Mouse (Mus musculus) left cerebral cortex, postnatal 25 days (tissue): ENCODE measurements around the gene Cdk7. TPM values are rescaled to one million over a fixed set of nuclear protein-coding genes. Genes with fewer than 3 reads are reported as not detected.
"Not testable (repeated sequence)": the region's sequence is repeated elsewhere in the genome, so short reads cannot be mapped to it uniquely, and the experiment has no call there.

Experiments used
- DNase-seq, 2 experiments: peaks; one replicate each; pipeline ENCODE4 v3.0.0; 2022; ENCODE audit warnings: low spot score in 2 of 2, mixed read lengths in 1 of 2
- intact Hi-C: fragments of 180-260 bp; cut with DNase I; formaldehyde crosslinking; loops from one replicate; pipeline ENCODE4 v1.15.1; 2025
- total RNA-seq, 2 experiments: library from RNA; stranded (reverse); gene quantifications; 2 replicates each; pipeline ENCODE4 v1.2.3; 2021

Cdk7 gene
- total RNA-seq, result 10 to 100 TPM; 35.3 to 39.3 TPM

DNA sequence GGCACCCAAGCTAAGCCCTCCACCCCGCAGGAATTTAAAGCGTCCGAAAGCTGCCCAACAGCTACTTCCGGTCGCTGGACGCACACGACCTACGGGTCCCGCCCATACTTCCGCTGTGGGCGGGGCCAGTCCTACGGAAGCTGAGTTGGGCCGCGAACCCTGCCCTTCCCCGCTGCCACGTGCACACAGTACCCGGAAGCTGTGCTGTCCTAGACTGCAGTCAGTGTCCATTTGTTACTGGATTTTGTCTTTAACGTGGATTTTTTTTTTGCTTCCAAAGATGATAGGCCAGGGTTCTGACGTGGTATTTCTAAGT, at the start of gene Cdk7:
TSS of gene Cdk7 (minus strand) at position 79 of the 316 bp plus-strand sequence.
- peak; percentile 94 to 96 for DNase-seq
- intact Hi-C loops, result loop anchor here (2.0 kb wide), 1 partner anchor 80 kb away; the partner anchor contains the start of genes Ak6, Rad17 and Taf9

DNA sequence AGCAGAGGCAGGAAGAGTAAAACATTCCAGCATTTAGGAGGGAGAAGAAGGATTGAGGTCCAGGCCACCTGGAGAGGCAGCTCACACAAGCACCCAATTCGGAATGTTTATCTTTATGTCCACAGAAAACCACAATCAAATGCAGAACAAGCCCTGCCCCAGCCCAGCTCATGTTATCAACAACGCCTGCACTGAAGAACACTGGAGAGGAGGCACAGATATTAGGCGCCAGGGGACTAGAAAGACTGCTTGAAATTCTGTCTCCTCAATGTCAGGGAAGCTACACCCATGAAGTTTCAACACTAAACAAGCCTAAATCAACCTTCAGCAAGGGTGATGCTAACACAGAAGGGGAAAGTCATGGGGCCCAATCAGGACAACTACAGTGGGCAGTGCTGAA, 46.8 kb upstream of the Cdk7 start:
- no peak for DNase-seq
- intact Hi-C loops, result no loop called here

DNA sequence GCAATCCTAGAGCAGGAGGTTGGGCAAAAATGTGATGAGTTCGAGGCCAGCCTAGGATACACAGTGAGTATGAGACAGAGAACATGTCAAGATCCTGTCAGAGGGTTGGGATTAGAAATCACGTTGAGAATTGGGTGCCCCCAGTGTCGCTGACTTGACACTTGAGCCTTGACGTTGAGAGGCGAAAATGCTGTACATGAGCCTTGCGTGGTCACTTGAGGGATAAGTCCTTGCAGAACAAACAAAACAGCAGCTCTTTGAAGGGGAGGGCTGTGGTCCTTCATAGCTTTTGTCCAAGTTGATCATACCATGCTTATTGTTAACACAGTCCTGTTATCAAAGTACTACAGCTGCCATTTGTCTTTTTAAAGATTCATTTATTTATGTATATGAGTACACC, 46.0 kb upstream of the Cdk7 start:
- no peak for DNase-seq
- intact Hi-C loops, result no loop called here

DNA sequence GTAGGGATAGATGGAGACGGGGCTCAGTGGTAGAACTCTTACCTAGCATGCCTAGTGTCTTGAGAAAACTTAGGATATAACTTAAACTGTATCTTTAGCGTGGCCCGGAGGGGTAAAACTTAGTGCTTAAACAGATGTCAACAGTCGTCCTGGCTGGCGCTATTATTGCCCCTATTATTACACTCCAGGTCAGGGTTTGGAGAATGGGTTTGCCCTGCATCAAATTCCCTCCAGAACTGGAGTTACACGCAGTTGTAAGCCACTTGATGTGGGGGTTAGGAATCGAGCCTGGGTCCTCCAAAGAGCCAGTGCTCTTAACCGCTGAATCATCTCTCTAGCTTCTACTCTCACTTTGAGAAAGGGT, 45.3 kb upstream of the Cdk7 start:
- intact Hi-C loops, result no loop called here
- no peak for DNase-seq

DNA sequence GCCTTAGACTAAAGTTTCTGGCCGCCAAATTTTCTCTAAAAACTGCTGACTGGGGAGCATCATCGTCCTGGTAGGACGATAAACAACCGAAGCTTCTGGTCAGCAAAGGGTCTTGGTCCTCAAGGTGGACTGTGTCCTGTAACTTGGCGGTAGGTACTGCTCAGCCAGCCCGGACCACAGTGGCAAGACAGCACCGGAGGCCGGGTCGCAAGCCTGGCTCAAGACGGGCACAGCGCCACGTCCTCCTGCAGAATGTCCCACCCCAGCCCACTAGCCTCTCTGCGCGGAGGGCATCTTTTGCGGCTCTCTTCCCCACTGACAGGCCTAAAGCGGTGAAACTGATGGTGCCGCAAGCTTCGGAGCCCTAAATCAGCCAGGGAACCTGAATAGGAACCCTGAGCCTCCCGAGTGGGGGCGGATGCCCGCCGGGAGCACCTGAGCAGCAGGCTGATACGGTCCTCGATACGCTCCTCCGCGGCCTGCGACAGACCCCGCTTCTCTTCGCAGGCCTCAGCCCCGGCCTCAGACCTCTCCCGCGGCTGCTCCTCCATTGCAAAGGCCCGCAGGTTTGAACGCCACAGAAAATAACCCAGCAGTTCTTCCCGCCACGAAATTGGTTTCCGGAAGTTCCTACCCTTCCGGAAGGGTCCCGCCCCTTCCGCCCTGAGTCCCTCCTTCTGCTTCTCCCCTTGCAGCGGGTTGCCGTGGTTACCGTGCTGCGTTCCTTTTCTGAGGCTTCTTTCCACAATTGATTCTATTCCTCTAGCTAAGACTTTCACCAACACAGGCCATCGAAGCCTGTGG, 44.7 kb upstream of the Cdk7 start, which contains the start of gene Cenph:
TSS of gene Cenph (minus strand) at position 648 of the 804 bp plus-strand sequence.
- DNase-seq, result peak; percentile 78 to 87
- intact Hi-C loops, result no loop called here

DNA sequence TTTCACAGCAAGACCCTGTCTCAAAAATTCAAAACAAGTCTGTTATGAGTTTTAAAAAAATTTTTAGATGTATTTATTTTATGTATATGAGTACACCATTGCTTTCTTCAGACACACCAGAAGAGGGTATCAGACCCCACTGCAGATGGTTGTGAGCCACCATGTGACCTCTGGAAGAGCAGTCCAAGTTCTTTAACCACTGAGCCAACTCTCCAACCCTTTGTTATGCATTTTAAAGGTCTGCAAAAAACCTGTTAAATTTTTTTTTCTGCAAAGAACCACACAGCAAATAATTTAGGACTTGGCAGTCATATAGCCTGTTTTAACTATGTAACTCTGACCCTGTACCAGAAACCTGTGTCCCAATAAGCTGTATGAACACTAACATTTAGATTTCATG, 44.0 kb upstream of the Cdk7 start:
- intact Hi-C loops, result no loop called here
- no peak for DNase-seq

DNA sequence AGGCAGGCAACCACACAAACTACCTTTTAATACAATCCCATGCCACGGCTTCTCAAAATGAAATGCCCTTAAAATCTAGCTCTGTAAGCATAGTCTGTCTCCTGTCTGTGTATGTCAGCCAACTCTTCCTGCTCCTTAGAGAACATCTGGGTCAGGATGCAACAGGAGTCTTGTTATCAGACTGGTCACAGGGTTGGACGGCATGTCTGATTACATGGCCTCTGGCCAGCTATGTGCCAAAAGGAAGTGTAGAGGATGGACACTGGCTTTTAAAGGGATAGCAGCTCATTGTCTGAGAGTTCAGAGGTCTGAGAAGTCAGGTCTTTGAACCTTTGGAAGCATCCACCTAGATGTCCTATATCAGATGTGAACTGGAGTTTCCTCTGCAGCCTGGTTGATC, 24.6 kb upstream of the Cdk7 start:
- no peak for DNase-seq
- intact Hi-C loops, result no loop called here

DNA sequence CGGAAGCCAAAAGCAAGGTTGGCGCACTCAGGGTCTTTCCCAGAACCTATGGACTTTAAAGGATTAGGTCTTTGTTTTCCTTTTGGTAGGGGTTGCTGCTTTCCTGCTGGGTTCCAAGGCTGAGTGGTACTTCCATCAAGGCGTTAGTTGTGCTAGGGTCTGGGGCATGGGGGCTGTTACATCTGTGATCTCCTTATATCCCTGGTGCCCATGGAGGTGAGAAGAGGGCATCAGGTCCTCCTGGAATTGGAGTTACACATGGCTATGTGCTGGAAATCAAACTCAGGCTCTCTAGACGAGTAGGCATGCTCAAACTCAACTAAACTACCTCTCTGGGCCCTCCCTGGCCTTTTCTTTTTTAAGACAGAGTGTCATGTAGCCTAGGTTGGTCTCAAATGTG, 23.4 kb upstream of the Cdk7 start:
- intact Hi-C loops, result no loop called here
- no peak for DNase-seq

DNA sequence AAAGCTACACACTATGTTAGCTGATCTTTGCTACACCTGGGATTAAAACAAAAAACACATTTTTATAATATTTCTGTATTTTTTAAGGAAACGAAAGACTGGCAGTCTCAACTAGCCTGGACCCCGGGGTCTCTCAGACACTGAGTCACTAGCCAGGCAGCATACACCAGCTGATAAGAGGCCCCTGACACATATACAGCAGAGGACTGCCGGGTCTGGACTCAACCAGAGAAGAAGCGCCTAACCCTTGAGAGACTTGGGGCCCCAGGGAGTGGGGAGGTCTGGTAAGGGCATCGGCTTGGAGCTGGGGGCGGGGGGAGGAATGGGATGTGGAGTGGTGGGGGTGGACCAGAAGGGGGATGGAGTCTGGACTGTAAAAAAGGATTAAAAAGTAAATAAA, 22.3 kb upstream of the Cdk7 start:
- DNase-seq, result no peak
- intact Hi-C loops, result no loop called here

DNA sequence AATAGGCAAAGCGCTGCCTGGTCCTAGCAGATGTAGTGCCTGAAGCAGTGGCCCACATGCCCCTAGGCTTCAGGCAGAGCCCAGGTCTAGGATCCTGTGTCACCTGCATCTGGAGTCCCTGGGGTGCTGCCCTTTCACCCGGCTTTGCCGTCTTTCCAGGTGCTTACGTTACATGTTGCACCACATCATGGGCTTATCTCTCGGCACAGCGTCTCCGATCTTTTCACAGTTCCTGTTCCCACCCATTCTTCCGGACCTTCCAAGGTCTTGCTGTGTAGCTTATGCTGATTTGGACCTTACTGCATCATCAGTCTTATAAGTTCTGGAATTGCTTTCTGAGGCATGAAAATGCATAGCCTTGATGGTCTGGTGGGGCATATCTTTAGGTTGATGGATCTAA, 21.8 kb upstream of the Cdk7 start:
- no peak for DNase-seq
- intact Hi-C loops, result no loop called here

DNA sequence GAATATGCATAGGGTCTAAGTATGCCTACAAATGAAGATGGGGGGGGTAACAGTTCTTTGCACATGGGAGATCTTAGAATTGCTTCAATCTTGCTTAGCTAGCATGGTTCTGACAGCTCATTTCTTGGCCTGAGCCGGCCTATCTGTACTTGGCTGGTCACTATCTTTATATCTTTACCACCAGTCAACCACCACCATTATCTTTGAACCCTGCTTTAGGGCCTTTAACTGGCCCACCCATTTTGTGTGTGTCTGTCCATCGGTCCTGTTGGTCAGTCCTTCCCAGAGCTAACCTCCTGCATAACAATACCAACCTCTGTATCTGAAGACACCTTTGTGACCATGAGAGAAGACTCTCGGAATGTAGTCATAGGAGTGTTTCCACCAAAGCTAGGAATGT, 20.7 kb upstream of the Cdk7 start:
- intact Hi-C loops, result no loop called here

DNA sequence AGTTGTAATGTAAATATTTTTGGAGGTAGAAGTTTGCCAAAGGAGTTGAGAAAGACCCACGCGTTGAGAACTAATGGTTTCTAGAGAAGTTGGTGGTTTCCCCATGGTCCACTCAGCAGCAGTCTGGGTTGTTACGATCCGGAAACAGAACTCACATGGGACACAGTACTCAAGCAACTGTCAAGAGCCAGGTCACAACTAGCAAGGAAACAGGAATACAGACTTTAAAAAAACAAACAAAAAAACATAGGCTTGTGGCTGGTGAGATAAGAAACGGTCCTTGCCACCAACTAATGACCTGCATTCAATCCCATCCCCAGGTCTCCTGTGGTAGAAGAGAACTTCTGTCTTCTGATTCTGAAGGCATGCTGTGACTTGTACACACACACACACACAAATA, 20.1 kb upstream of the Cdk7 start:
- intact Hi-C loops, result no loop called here
- DNase-seq, result no peak

More for the DNA sequence above, 20.7 kb upstream of the Cdk7 start:
- DNase-seq, result no peak

DNA sequence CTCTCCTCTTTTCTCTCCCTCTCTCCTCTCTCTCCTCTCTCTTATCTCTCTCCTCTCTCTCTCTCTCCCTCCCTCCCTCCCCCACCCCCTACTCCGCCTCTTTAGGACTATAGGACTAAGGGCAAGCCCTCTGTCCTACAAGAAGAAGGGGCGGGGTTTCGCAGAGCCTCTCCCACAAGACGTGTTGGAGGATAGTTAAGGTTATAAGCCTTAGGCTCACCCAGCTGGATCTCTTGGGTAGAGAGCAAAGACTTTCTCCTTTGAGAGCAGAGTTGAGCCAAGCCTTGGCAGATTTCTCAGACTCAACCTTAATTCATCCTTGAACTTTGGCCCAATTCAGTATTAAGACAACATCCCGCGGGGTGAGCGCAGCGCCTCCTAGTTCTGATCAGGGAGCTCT, 17.9 kb upstream of the Cdk7 start:
- DNase-seq, result no peak
- intact Hi-C loops, result no loop called here

DNA sequence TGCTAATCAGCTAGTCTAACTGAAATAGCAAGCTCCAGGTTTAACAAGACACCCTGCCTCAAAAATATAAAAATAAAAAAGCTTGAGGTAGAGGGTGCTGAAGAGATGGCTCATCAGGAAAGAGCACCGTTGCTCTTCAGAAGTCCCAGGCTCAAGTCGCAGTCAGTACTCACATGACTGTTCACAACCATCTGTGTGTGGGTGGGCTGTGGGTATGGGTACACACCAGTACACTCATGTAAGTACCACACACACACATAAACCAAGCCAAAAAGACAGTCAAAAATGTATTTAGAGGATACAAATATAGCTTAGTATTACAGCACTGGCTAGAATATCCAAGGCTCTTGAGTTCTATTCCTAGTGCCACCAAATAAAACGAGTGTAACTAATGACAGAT, 15.4 kb upstream of the Cdk7 start:
- peak; percentile 57 to 92 for DNase-seq
- intact Hi-C loops, result no loop called here

DNA sequence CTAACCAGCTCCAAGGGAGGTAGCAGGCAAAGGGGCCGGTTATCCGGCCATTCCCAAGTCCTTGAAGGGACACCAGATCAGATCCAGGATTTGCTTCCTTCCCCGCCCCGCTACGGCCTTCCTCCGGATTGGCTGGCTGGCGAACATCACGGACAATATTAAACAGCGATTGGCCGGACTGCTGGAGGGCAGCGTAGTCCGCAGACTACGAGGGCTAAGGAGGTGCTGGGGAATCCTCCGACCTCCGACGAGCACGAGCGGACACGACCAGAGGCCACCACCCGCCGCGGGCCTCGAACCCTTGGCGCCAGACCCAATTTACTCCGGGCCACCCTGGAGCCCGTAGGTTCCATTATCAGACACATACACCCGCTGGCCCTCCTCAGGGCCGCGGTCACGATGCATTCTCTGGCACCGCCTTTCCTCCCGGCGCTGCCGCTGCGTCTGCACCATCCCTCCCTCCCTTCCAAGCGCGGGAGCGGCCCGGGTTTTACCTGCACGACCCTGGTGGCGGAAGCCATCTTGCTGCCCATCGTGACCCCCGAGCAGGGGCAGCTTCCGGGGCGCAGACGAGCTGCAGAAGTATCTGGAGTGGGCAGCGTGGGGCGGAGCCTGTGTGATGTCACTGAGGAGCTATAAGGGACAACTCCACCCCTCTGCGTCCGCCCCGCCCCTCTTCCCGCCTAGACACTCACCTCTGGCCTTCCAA, 13.5 kb upstream of the Cdk7 start, which contains the start of gene Mrps36:
TSS of gene Mrps36 (minus strand) at position 624 of the 709 bp plus-strand sequence.
- intact Hi-C loops, result loop anchor here (5.0 kb wide), 1 partner anchor 88 kb away; the partner anchor contains the start of gene Slc30a5
- peak; percentile 90 to 96 for DNase-seq

DNA sequence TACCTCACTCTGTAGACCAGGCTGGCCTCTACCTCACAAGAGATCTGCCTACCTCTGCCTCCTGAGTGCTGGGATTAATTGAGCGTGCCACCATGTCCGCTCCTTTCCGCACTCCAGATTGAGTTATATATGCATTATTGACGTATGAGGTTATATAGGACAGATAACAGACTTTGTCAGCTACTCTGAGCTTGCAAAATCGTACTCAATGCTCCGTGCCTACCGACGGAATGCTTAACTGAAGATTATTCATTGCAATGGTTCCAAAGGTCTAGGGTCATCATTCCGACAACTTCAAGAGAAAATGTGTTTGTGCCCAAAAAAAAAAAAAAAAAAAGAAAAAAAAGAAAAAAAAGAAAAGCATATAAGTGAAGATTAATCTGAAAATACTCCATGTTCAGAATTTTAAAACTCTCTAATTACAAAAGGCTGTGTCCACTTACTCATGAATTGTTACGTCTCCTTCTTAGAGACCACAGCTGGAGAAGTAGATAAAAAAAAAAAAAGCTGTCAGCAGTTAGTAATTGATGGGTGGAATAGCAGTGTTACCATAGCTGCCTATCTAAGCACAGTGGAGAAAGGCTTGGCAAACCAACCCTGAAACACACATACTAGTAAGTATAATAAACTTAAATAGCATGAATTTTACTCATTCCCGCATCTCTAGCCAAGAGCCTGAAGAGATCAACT, 12.8 kb upstream of the Cdk7 start:
- intact Hi-C loops, result loop anchor here (5.0 kb wide), 1 partner anchor 89 kb away; the partner anchor contains the start of gene Slc30a5
- no peak for DNase-seq

DNA sequence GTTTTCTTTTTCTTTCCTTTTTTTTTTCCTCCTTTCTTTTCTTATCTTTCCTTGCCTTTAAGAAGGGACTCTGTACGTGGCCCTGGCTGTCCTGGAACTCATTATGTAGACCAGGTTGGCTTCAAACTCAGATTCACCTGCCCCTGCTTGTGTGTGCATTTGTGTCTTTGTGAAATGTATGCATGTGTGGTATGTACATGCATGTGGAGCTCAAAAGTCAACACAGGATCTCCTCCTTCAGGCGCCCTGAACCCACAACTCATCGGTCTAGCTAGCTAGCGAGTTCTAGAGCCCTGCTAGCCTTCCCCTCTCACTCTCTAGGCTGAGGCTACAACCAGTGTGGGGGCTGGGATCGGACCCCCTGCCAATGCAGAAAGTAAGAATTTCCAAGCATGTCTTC, 12.1 kb upstream of the Cdk7 start:
- intact Hi-C loops, result loop anchor here (5.0 kb wide), 1 partner anchor 89 kb away; the partner anchor contains the start of gene Slc30a5
- no peak for DNase-seq

DNA sequence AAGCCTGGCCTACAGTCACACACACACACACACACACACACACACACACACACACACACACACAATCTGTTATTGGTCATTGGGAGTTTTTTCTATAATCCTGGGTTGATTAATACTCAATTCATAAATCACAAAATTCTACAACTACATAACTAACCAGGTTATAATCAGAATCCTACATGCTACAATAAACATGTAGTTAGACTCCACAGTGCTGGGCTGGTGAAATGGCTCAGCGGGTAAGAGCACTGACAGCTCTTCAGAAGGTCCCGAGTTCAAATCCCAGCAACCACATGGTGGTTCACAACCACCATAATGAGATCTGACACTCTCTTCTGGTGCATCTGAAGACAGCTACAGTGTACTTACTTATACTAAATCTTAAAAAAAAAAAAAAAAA, 2.0 kb upstream of the Cdk7 start:
- intact Hi-C loops, result no loop called here
- no peak for DNase-seq

DNA sequence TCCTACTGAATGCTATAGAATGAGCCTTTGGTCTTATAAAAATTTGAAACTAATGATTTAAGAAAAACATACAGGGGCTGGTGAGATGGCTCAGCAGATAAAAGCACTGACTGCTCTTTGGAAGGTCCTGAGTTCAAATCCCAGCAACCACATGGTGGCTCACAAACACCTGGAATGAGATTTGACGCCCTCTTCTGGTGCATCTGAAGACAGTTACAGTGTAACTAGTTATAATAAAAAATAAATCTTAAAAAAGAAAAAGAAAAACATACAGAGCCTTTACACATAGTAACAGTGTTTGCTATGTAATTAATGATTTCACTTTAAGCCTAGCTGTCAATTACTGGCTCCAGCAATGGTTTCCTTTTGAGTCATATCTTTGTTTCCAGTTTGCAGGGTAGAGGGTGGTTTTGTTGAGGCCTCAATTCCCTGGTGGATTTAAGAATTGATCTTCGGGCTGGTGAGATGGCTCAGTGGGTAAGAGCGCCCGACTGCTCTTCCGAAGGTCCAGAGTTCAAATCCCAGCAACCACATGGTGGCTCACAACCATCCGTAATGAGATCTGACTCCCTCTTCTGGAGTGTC, 815 bp upstream of the Cdk7 start:
- not testable (repeated sequence) for DNase-seq
- intact Hi-C loops, result loop anchor here (2.0 kb wide), 1 partner anchor 81 kb away; the partner anchor contains the start of genes Ak6, Rad17 and Taf9
